Mouse (Mus musculus): Measurements from ENCODE around the gene Amn. TPM values are rescaled to one million over a fixed set of nuclear protein-coding genes. Genes with fewer than 3 reads are reported as not detected.

The Amn gene
- polyA plus RNA-seq, 1 experiment from 2014 or later: 2.7 TPM

DNA sequence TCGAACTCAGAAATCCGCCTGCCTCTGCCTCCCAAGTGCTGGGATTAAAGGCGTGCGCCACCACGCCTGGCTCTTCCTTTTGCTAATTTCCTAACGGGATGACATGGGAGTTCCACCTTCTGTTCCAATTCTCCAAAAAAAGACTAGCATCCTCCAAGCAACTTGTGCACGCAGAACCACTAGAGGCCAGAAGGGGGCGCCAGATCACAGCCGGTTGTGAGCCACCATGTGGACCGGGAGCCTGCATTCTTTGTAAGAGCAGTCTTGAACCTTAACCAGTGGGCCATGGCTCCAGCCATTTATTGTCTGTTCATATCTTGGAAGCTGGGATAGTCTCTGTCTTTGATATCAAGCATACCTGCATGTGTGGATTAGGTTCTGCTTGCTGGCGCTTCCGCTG is 1.5 kb downstream of the Amn start:
- Histone ChIP-seq H3K27ac (no peak overlapping the region), H3K4me3 (no peak overlapping the region), H3K36me3 (no peaks in the 10 kb centered on the region), H3K4me1 (peaks cover 51% of the 10 kb centered on the region), H3K27me3 (ENCODE audit: insufficient read depth, poor library complexity, severe bottlenecking) (peaks cover 96% of the 10 kb centered on the region), H3K9me3 (no peaks in the 10 kb centered on the region)
- DNase-seq (ENCODE audit: low spot score): no peak
- WGBS: 18% methylated on average over 12 of the region's 12 CpGs

- WGBS: 4% methylated on average over 28 of the region's 28 CpGs
- no peaks in the 10 kb centered on the region for H3K36me3 ChIP-seq
- no peak for DNase-seq (ENCODE audit: low spot score)
- peaks cover 87% of the 10 kb centered on the region for H3K27me3 ChIP-seq (ENCODE audit: insufficient read depth, poor library complexity, severe bottlenecking)
- 0 out of 2 replicates have a peak overlapping the region, but pooled peaks have one; percentile 80 for H3K27ac ChIP-seq
- H3K9me3 ChIP-seq: no peaks in the 10 kb centered on the region
- peak overlapping the region; percentile 61 for H3K4me3 ChIP-seq
- peaks cover 44% of the 10 kb centered on the region for H3K4me1 ChIP-seq
Observed at GRCm38 (mm10) chr12:111274006-111274405, 3.1 kb downstream of the Amn start.

- peaks cover 3% of the 10 kb centered on the region; the same call in 1 of the 2 replicates for H3K9me3 ChIP-seq
- H3K36me3 ChIP-seq: no peaks in the 10 kb centered on the region
- H3K4me1 ChIP-seq: peaks cover 38% of the 10 kb centered on the region
- H3K4me3 ChIP-seq: peak overlapping the region; percentile 61
- no peak for DNase-seq (ENCODE audit: low spot score)
- peak overlapping the region; percentile 80 for H3K27ac ChIP-seq
- H3K27me3 ChIP-seq (ENCODE audit: insufficient read depth, poor library complexity, severe bottlenecking): peaks cover 85% of the 10 kb centered on the region
- WGBS: 4% methylated on average over 80 of the region's 80 CpGs
Observed at GRCm38 (mm10) chr12:111274447-111275149, 3.7 kb downstream of the Amn start.

DNA sequence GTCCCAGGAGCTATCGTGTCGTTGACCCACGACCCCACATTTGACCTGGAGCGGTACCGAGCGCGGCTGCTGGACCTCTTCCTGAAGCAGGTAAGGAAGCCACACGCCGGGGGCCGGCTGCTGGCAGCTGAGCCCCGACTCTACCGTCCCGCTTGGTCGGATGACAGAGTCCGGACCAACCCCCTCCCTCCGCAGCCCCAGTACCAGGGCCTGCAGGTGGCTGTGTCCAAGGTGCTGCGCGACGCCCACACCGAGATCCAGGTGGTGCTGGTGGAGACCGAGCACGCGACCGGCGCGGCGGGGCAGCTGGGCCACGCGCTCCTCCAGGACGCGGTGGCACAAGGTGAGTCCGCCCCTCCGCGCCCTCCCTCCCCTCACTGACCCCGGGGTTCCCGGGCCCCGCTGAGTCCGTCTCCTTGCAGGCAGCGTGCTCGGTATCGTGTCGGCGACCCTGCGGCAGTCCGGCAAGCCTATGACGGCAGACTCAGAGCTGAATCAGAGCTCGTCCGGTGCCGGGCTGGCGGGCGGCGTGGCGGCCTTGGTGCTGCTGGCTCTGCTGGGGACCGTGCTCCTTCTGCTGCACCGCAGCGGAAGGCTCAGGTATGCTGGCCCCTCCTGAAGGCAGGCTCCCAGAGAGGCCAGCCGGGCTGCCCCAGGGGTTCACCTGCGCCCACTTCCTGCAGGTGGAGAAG is 4.4 kb downstream of the Amn start:
- H3K27ac ChIP-seq: peak overlapping the region; percentile 80; the same call in 1 of the 2 replicates
- peak overlapping the region; percentile 61 for H3K4me3 ChIP-seq
- peaks cover 78% of the 10 kb centered on the region for H3K27me3 ChIP-seq (ENCODE audit: insufficient read depth, poor library complexity, severe bottlenecking)
- peaks cover 36% of the 10 kb centered on the region for H3K4me1 ChIP-seq
- WGBS: under 1% methylated on average over 57 of the region's 58 CpGs
- H3K36me3 ChIP-seq: no peaks in the 10 kb centered on the region
- no peak for DNase-seq (ENCODE audit: low spot score)
- peaks cover 3% of the 10 kb centered on the region; the same call in 1 of the 2 replicates for H3K9me3 ChIP-seq

DNA sequence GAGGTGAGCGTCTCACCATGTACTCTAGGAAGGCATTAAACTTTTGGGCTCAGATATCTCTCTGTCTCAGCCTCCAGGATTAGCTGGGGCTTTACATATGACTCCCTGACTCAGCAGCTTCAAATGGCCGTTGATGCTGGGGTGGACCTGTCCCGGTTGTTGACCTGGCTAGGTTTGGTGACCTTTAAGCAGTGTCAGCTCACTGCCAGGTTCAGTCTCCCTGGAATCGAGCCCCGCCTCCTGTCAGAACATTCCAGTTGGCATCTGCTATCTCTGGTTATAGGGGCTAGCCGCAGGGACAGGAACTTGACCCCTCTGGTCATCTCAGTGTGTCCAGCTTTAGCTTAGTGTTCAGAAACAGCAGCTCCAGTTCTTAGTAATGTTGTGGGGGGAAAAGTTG is 5.5 kb downstream of the Amn start:
- Histone ChIP-seq H3K36me3 (no peaks in the 10 kb centered on the region), H3K27ac (no peak overlapping the region), H3K9me3 (peaks cover 3% of the 10 kb centered on the region; the same call in 1 of the 2 replicates), H3K4me3 (no peak overlapping the region), H3K27me3 (ENCODE audit: insufficient read depth, poor library complexity, severe bottlenecking) (peaks cover 67% of the 10 kb centered on the region), H3K4me1 (peaks cover 30% of the 10 kb centered on the region)
- WGBS: 41% methylated on average over 6 of the region's 6 CpGs
- no peak for DNase-seq (ENCODE audit: low spot score)

- Histone ChIP-seq H3K27ac (no peak overlapping the region), H3K27me3 (ENCODE audit: insufficient read depth, poor library complexity, severe bottlenecking) (peaks cover 4% of the 10 kb centered on the region), H3K9me3 (peaks cover 3% of the 10 kb centered on the region; the same call in 1 of the 2 replicates), H3K4me1 (peaks cover 17% of the 10 kb centered on the region), H3K36me3 (no peaks in the 10 kb centered on the region), H3K4me3 (no peak overlapping the region)
- 65% methylated on average over 4 of the region's 4 CpGs for WGBS
- no peak for DNase-seq (ENCODE audit: low spot score)
Observed at GRCm38 (mm10) chr12:111283573-111283972, 12.7 kb downstream of the Amn start.

GRCm38 (mm10) chr12:111284532-111284931 is 13.6 kb downstream of the Amn start:
- no peak for DNase-seq (ENCODE audit: low spot score)
- Histone ChIP-seq H3K36me3 (no peaks in the 10 kb centered on the region), H3K9me3 (no peaks in the 10 kb centered on the region), H3K4me1 (peaks cover 17% of the 10 kb centered on the region), H3K4me3 (peak overlapping the region; percentile 40), H3K27me3 (ENCODE audit: insufficient read depth, poor library complexity, severe bottlenecking) (no peaks in the 10 kb centered on the region), H3K27ac (no peak overlapping the region)
- 13% methylated on average over 10 of the region's 10 CpGs for WGBS

DNA sequence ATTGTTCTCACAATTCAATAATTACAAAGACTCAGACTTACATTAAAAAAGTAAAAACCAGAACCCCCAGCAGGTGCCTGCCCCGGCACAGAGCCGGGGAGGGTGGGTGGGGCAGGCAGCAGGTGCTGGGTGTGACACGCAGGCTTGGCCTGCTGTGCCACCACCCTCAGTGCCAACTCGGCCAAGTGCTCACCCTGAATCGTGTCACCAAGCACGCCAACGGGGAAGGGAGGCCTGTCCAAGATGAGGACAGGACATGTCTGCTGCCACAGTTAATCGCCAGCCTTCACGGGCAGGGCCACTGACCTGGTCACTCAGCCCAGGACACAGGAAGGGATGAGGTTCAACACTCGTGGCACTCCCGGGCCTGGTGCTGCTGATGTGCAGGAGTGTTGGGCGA is 22.1 kb downstream of the Amn start:
- Histone ChIP-seq H3K4me1 (no peaks in the 10 kb centered on the region; the same call in 1 of the 2 replicates), H3K9me3 (no peaks in the 10 kb centered on the region), H3K27me3 (ENCODE audit: insufficient read depth, poor library complexity, severe bottlenecking) (no peaks in the 10 kb centered on the region), H3K27ac (no peak overlapping the region), H3K36me3 (peaks cover 80% of the 10 kb centered on the region), H3K4me3 (no peak overlapping the region)
- DNase-seq (ENCODE audit: low spot score): no peak
- WGBS: 89% methylated on average over 12 of the region's 12 CpGs

- Histone ChIP-seq H3K4me3 (no peak overlapping the region), H3K9me3 (no peaks in the 10 kb centered on the region), H3K27me3 (ENCODE audit: insufficient read depth, poor library complexity, severe bottlenecking) (no peaks in the 10 kb centered on the region), H3K4me1 (no peaks in the 10 kb centered on the region), H3K36me3 (peaks cover 97% of the 10 kb centered on the region), H3K27ac (no peak overlapping the region)
- WGBS: 94% methylated on average over 27 of the region's 27 CpGs
- no peak for DNase-seq (ENCODE audit: low spot score)
Observed at GRCm38 (mm10) chr12:111301322-111302017, 30.6 kb downstream of the Amn start.

DNA sequence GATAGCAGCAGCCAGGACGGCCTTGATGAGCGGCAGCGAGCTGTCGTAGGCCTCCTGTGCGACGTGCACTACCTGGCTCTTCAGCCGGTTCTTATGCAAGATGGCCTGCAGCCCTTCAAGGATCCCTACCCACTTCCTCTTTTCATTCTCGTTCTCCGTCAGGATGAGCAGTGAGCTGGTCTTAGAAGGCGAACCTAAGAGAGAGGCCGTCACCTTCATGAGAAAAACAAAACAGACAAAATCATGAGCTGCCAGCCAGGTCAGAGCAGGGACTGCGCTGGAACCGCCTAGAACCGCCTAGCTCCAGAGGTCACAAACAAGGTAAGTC is 31.1 kb downstream of the Amn start:
- H3K27me3 ChIP-seq (ENCODE audit: insufficient read depth, poor library complexity, severe bottlenecking): no peaks in the 10 kb centered on the region
- H3K4me3 ChIP-seq: no peak overlapping the region
- peaks cover 97% of the 10 kb centered on the region for H3K36me3 ChIP-seq
- 90% methylated on average over 14 of the region's 14 CpGs for WGBS
- H3K4me1 ChIP-seq: no peaks in the 10 kb centered on the region
- no peaks in the 10 kb centered on the region for H3K9me3 ChIP-seq
- DNase-seq (ENCODE audit: low spot score): no peak
- H3K27ac ChIP-seq: no peak overlapping the region

- Histone ChIP-seq H3K4me1 (no peaks in the 10 kb centered on the region), H3K36me3 (peaks cover 95% of the 10 kb centered on the region), H3K27me3 (ENCODE audit: insufficient read depth, poor library complexity, severe bottlenecking) (no peaks in the 10 kb centered on the region), H3K4me3 (no peak overlapping the region), H3K9me3 (no peaks in the 10 kb centered on the region), H3K27ac (no peak overlapping the region)
- WGBS: 91% methylated on average over 8 of the region's 8 CpGs
- no peak for DNase-seq (ENCODE audit: low spot score)
Observed at GRCm38 (mm10) chr12:111303702-111304337, 32.9 kb downstream of the Amn start.

DNA sequence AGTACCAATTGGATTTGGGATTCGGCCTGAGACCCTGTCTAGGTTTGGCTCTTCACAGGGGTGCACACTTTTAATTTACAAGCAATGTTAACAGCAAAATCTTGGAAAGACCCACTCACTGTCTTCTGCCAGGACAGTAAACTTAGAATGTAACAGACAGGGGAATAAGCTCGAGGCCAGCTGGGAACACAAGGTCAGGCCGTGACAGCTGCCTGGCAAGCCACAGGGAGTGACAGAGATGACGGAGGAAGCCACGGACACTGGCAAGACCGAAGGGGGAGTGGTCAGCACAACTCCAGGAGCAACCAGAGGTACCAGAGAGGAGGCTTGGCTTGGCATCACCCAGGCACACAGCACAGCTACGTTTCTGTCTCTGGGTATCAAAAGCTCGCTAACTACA is 35.9 kb downstream of the Amn start:
- Histone ChIP-seq H3K27me3 (ENCODE audit: insufficient read depth, poor library complexity, severe bottlenecking) (no peaks in the 10 kb centered on the region), H3K9me3 (no peaks in the 10 kb centered on the region), H3K27ac (no peak overlapping the region), H3K4me1 (no peaks in the 10 kb centered on the region), H3K4me3 (no peak overlapping the region), H3K36me3 (peaks cover 98% of the 10 kb centered on the region)
- no peak for DNase-seq (ENCODE audit: low spot score)
- 88% methylated on average over 8 of the region's 8 CpGs for WGBS

GRCm38 (mm10) chr12:111309256-111309655 is 38.4 kb downstream of the Amn start:
- H3K4me1 ChIP-seq: no peaks in the 10 kb centered on the region
- DNase-seq (ENCODE audit: low spot score): no peak

More at GRCm38 (mm10) chr12:111309256-111309655, 38.4 kb downstream of the Amn start:
- no peaks in the 10 kb centered on the region for H3K9me3 ChIP-seq
- 91% methylated on average over 12 of the region's 12 CpGs for WGBS
- H3K36me3 ChIP-seq: peaks cover 98% of the 10 kb centered on the region
- no peak overlapping the region for H3K4me3 ChIP-seq
- no peaks in the 10 kb centered on the region for H3K27me3 ChIP-seq (ENCODE audit: insufficient read depth, poor library complexity, severe bottlenecking)
- H3K27ac ChIP-seq: no peak overlapping the region

All from heart, embryonic 10.5 days (tissue).